Mouse (Mus musculus): ENCODE results near the gene Napsa. TPM values are rescaled to one million over a fixed set of nuclear protein-coding genes. Genes with fewer than 3 reads are reported as not detected.

Gene Napsa
- total RNA-seq, 1 experiment from 2014 or later = 48.5 TPM

DNA sequence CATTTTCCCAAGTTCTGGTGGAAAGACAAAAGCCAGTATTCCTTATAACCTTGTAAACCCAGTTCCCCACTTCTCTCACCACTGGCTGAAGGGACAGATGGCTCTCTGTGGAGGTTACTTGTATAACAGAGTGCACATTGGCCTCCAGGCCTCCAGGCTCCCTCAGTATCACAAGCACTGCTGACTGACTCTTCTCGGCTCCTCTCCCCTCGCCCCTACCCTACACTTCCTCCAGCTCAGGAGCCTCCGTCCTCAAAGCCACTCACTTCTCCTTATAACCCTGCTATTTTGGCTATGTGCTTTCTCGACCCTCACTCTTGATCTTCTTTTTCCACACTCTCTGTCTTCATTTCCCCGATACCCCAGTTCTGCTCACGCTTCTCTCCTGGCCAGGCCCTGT, 6.8 kb upstream of the Napsa start:
- peak; percentile 54 for ATAC-seq (replicated peaks; ENCODE audit: low read depth, poor library complexity, severe bottlenecking)

DNA sequence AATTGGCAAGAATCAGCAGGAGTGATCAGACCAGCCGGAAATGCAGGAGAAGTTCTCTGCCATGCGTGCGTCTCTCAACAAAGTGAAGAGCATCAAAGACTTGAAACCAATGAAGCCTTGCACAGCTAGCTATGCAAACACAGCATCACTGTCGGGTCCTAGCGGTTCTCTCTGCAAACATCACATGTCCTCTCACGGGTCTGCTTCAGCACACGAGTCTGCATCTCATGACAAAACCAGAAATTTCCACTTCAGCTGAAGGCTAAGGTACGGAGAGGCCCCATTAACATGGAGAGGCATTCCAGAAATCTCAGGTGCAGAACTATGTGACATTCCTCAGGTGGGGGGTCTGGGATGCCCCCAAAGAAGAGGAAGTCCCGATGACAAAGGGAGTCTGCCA, 3.4 kb upstream of the Napsa start:
- ATAC-seq (replicated peaks; ENCODE audit: low read depth, poor library complexity, severe bottlenecking) = no peak

DNA sequence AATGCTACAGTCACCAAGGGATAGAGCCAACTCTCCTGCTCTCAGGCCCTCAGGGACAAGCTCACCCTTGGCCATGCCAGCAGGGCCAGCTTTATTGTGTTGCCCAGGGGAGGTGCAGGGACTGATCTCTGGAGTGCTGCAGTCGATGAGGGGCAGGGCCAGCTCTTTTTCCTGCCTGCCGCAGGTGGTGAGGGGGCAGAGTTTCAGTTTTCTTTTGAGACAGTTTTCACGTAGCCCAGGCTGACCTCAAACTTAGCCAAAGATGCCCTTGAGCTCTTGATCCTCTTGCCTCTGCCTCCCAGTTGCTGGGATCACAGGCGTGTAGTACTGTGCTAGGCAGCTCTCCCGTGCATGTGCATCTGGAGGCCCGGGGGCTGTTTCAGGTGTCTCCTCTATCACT, 1.2 kb upstream of the Napsa start:
- no peak for ATAC-seq (replicated peaks; ENCODE audit: low read depth, poor library complexity, severe bottlenecking)

DNA sequence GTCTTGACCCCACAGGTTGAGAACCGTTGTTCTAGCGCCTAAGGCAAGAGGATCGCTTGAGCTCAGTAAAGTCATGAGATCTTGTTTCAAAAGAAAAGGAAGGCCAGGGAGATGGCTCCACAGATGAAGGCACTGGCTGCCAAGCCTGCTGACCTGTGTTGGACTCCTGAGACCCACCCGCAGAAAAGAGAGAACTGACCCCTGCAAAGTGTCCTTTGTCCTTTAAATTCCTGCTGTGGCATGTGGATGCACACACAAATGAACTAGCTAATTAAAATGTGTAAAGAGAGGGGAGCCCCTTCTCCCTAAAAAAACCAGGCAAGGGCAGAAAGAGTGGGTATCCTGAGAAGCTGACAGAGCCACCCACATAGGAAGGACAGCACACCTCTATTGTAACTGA, 369 bp upstream of the Napsa start:
- no peak for ATAC-seq (replicated peaks; ENCODE audit: low read depth, poor library complexity, severe bottlenecking)

DNA sequence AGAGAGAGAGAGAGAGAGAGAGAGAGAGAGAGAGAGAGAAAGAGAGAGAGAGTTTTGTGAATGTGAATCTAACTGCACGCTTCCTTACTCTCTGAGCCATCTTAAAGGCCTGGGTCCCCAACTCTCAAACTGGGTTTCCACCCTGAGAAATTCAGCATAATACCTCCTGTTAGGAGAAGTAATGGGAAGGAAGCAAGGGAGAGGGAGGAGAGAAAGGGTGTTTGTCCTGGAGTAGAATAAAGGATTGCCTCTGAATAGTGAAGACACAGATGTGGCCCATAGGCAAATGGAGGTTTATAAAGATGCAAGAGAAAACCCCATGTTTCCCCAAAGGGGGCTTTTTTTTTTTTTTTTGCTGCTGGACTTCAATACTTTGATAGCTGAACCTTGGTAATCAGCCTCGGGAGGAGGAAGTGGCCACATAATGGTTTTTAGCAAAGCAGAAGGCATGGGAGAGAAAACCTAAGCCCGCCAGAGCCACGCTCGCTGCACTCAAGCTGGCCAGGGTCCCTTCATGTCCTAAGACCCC, 840 bp downstream of the Napsa start:
- no peak for ATAC-seq (replicated peaks; ENCODE audit: low read depth, poor library complexity, severe bottlenecking)

DNA sequence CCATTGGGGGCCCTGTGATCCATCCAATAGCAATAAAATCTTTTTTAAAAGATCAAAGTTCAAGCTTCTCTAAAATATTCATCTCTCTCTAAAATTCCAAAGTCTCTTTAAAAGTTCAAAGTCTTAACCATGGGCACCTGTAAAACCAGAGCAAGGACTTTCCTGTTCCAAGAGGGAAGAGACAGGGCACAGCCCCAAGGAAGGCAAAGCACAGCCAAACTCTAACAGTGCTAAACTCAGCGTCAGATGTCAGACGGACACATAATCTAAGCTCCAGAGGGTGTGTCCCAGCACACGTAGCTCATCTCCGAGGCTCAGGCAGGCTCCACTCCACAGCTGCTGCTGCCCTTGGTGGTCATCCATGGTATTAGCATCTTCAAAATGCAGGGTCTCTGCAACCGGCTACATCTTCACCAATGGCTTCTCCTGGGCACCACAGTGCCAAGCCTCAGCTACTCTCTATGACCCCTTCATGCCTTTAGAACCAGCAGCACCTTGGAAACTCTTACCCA, 4.2 kb downstream of the Napsa start:
- no peak for ATAC-seq (replicated peaks; ENCODE audit: low read depth, poor library complexity, severe bottlenecking)

GRCm38 (mm10) chr7:44581637-44582036, 9.5 kb downstream of the Napsa start:
- no peak for ATAC-seq (replicated peaks; ENCODE audit: low read depth, poor library complexity, severe bottlenecking)

DNA sequence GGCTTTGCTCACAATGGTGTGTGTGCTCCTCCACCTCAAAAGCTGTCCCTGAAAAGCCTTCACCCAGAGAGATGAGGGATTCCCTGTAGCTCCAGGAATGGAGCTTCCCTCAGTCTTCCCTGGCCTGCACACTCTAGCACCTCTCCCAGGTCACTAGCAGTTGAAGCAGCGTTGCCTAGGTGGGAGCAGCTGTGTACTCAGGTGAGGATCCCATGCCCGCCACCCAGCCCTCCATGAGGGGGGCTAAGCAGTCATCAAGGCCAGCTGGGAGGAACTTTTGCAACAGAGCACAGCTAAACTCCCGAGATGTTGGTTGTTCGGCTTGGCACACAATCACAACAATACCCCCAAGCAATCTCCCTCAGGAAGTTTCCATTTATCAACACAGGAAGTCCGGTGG, 10.5 kb downstream of the Napsa start:
- no peak for ATAC-seq (replicated peaks; ENCODE audit: low read depth, poor library complexity, severe bottlenecking)

- no peak for ATAC-seq (replicated peaks; ENCODE audit: low read depth, poor library complexity, severe bottlenecking)
Observed at GRCm38 (mm10) chr7:44583146-44583545, 11.0 kb downstream of the Napsa start.

DNA sequence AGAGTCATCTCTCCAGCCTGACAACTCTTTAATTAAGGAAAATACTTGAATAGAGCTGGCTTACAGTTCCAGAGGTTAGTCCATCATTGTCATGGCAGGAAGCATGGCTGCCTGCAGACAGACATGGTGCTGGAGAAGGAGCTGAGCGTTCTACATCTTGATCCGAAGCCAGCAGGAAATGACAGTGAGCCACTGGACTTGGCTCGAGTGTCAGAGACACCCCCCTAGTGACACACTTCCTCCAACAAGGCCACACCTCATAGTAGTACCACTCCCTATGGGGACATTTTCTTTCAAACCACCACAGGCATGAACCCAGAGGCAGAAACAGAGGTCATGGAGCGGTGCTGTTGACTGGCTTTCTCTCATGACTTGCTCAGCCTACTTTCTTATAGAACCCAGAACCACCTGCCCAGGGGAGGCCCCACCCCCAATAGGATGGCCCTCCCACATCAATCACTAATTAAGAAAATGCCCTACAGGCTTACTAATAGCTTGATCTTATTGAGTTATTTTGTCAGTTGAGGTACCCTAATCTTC, 12.2 kb downstream of the Napsa start:
- no peak for ATAC-seq (replicated peaks; ENCODE audit: low read depth, poor library complexity, severe bottlenecking)

GRCm38 (mm10) chr7:44584921-44585320, 12.7 kb downstream of the Napsa start:
- no peak for ATAC-seq (replicated peaks; ENCODE audit: low read depth, poor library complexity, severe bottlenecking)

- ATAC-seq (replicated peaks; ENCODE audit: low read depth, poor library complexity, severe bottlenecking) = no peak
Observed at GRCm38 (mm10) chr7:44585606-44586005, 13.4 kb downstream of the Napsa start.

- ATAC-seq (replicated peaks; ENCODE audit: low read depth, poor library complexity, severe bottlenecking) = no peak
Observed at GRCm38 (mm10) chr7:44586518-44586917, 14.3 kb downstream of the Napsa start.

DNA sequence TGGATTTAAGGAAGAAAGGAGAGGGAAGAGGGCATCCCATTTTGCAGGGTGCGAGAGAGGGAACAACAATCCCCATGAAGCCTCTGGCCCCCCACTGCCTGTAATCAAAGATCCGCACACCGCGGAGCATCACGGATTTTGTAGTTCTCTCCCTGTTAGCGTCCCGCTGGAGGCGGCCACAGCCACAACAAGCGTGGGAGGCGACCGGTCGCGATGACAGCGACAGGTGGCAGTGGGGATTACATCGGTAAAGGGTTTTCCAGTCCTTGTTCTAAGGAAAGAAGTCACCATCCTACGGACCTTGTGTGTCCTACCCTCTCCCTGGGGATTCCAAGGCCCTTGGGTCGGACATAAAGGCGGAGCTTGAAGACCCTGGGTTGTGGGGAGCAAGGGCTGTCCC, 14.8 kb downstream of the Napsa start:
- ATAC-seq (replicated peaks; ENCODE audit: low read depth, poor library complexity, severe bottlenecking) = no peak; the same call in 1 of the 2 replicates

DNA sequence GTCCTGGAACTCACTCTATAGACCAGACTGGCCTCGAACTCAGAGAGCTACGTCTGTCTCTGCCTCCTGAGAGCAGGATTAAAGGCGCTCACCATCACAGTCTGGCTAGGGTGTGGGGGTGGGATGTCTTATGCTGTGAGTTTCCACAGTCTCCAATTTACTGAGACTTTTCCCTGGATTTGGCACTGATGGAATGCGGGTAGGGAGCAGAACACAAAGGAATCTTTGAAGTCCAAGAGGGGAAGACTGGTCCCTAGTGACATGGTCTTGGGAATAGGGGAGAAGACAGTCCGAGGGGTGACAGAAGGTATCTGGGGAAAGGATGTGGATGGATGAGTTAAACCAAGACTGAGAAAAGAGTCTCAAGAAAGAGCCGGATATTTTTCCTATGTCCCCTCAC, 15.5 kb downstream of the Napsa start:
- ATAC-seq (replicated peaks; ENCODE audit: low read depth, poor library complexity, severe bottlenecking) = no peak

- ATAC-seq (replicated peaks; ENCODE audit: low read depth, poor library complexity, severe bottlenecking) = no peak
Observed at GRCm38 (mm10) chr7:44588338-44588737, 16.2 kb downstream of the Napsa start.

DNA sequence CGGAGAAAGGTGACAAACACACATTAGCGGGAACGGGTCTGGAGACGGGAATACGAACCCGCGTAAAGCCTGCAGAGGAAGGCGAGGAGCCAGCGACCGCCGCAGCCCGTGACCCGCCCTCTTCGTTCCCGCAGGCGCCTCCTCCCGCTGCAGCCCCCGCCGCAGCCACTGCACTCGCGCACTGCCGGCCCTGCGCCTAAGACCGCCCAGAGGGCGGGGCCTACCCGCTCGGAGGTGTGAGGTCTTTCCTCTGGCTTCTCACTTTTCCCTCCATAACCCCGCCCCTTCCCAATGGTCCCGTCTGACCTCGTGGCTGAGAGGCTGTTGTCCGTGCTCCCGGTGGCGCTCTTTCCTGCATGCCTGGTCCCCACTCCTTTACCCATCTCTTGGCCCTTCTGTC, 17.0 kb downstream of the Napsa start:
- ATAC-seq (replicated peaks; ENCODE audit: low read depth, poor library complexity, severe bottlenecking) = peak; percentile 45

GRCm38 (mm10) chr7:44589946-44590345, 17.8 kb downstream of the Napsa start:
- ATAC-seq (replicated peaks; ENCODE audit: low read depth, poor library complexity, severe bottlenecking) = no peak

DNA sequence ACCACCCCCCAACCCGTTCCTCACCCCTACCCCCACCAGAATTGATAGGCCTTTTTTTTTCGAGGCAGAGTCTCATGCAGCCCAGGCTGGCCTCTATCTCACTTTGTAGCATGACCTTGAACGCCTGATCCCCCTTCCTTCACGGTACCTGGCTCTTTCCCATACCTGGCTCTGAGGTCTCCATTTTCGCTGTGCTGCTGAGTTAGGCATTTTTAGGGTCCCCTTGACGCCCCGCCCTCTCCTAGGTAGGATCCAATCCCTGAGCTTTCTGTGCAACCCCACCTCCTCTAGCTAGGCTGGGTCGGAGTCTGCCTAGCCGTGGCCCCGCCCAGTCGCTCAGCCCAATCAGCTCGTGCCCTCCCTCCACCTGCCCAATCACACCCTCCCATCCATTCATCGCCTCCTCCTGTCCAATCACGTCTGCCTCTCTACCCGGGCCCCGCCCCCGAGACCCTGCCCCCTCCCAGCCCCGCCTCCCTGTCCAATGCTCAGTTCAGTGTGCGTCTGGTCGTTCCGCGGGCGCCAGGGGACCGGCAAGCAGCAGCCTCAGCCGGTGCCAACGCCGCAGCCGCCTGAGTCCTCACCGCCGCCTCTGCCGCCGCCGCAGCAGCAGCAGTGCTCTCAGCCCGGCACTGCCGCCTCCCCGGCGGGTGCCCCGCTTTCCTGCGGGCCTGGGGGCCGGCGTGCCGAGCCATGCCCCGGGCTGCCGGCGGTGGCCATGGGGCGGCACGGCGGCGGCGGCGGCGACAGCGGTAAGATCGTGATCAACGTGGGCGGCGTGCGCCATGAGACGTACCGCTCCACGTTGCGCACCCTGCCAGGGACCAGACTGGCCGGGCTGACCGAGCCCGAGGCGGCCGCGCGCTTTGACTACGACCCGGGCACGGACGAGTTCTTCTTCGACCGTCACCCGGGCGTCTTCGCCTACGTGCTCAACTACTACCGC, 18.5 kb downstream of the Napsa start, which contains the start of gene Kcnc3:
Gene Kcnc3, plus strand, starts transcription at position 263 of the 946 bp plus-strand sequence.
- peak; percentile 88 for ATAC-seq (replicated peaks; ENCODE audit: low read depth, poor library complexity, severe bottlenecking)

GRCm38 (mm10) chr7:44591348-44592116, 19.4 kb downstream of the Napsa start:
- ATAC-seq (replicated peaks; ENCODE audit: low read depth, poor library complexity, severe bottlenecking) = no peak
